Mouse (Mus musculus): ENCODE measurements around the gene Lrrc36. TPM values are rescaled to one million over a fixed set of nuclear protein-coding genes. Genes with fewer than 3 reads are reported as not detected.

Lrrc36 gene
- polyA plus RNA-seq (2015; fragmentation: Nextera tagmentation; extraction: Ambion mirVana) = 0.52 and 0.88 TPM in 2 replicates

DNA sequence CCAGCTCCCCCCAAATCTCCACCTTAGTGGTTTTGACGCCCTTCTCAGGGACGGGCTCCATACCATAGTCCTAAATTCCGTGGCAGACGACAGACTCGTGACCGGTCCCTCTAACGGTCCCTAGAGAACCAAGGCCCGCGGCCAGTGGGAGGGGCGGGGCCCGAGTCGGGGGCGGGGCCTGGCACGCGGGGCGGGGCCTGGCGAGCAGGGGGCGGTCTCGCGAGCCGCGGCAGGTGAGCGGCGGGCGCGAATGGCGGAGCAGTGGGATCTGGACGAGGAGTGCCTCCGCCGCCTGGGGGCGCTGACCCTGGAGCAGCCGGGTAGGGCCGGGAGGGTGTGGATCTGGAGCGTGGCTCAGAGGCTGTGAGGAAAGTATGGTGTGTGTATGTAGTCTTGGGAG, at the start of gene Lrrc36, which contains the start of gene Kctd19:
TSS of gene Lrrc36 (plus strand) at position 181 of the 400 bp plus-strand sequence.
TSS of gene Kctd19 (minus strand) at position 112 of the 400 bp plus-strand sequence.
- peak within 1 kb of the TSS; percentile 41 for H3K4me2 ChIP-seq (replicated peaks)
- no peak within 1 kb of the TSS for H3K9ac ChIP-seq (replicated peaks)
- peak within 1 kb of the TSS; percentile 24 for H3K4me3 ChIP-seq
- ATAC-seq (replicated peaks) = peak; percentile 41; the same call in 1 of the 2 replicates
- H3K9me3 ChIP-seq = no peaks in the 10 kb centered on the region
- peaks cover 8% of the 10 kb centered on the region for H3K4me1 ChIP-seq
- no peak within 1 kb of the TSS for H3K27ac ChIP-seq (replicated peaks)
- WGBS = 1% methylated on average over 34 of the region's 34 CpGs
- peaks cover 11% of the 10 kb centered on the region for H3K27me3 ChIP-seq
- H3K36me3 ChIP-seq = no peaks in the 10 kb centered on the region

GRCm38 (mm10) chr8:105367107-105367506, 46.3 kb upstream of the Lrrc36 start:
- Histone ChIP-seq H3K36me3 (peaks cover 15% of the 10 kb centered on the region), H3K9me3 (no peaks in the 10 kb centered on the region), H3K4me2 (replicated peaks) (no peak overlapping the region), H3K4me3 (no peak overlapping the region), H3K9ac (replicated peaks) (no peak overlapping the region), H3K4me1 (no peaks in the 10 kb centered on the region), H3K27me3 (no peaks in the 10 kb centered on the region), H3K27ac (replicated peaks) (no peak overlapping the region)
- no peak for ATAC-seq (replicated peaks)
- 73% methylated on average over 2 of the region's 2 CpGs for WGBS

DNA sequence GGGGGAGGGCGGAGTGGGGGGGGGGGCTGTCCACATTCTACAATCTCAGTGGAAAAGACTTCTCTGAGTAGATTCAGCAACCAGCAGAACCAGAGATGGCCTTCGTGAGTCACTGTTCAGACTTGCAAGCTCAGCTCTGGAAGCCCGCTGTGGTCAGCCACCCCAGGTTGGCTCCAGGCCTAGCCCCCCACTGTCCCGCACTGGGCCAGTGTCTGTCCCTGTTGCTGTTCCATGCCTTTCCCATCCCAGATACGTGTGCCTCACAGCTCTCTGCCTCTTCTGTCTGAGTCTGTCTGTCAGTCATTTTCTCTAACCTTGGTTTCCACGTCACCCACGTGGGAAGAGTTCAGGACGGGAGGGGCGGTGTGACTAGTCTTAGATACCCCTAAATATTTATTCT, 40.9 kb upstream of the Lrrc36 start:
- WGBS = 74% methylated on average over 9 of the region's 9 CpGs

GRCm38 (mm10) chr8:105373032-105373431, 40.3 kb upstream of the Lrrc36 start, which contains the start of gene Plekhg4:
Gene Plekhg4 (plus strand): TSS chr8:105373274.
- Histone ChIP-seq H3K27me3 (no peaks in the 10 kb centered on the region), H3K9me3 (peaks cover 2% of the 10 kb centered on the region; the same call in 1 of the 2 replicates), H3K4me3 (no peak within 1 kb of the TSS), H3K4me2 (replicated peaks) (no peak within 1 kb of the TSS), H3K4me1 (0 out of 2 replicates have a peak, but pooled peaks cover 3% of the 10 kb centered on the region), H3K9ac (replicated peaks) (no peak within 1 kb of the TSS), H3K36me3 (peaks cover 3% of the 10 kb centered on the region), H3K27ac (replicated peaks) (no peak within 1 kb of the TSS)
- ATAC-seq (replicated peaks) = no peak
- WGBS = 67% methylated on average over 2 of the region's 2 CpGs

More for the DNA sequence above, 40.9 kb upstream of the Lrrc36 start:
- H3K4me1 ChIP-seq = 0 out of 2 replicates have a peak, but pooled peaks cover 3% of the 10 kb centered on the region
- no peak for ATAC-seq (replicated peaks)
- no peaks in the 10 kb centered on the region for H3K27me3 ChIP-seq
- no peak overlapping the region for H3K4me3 ChIP-seq
- peaks cover 2% of the 10 kb centered on the region; the same call in 1 of the 2 replicates for H3K9me3 ChIP-seq
- no peak overlapping the region for H3K27ac ChIP-seq (replicated peaks)
- H3K4me2 ChIP-seq (replicated peaks) = no peak overlapping the region
- no peak overlapping the region for H3K9ac ChIP-seq (replicated peaks)
- peaks cover 5% of the 10 kb centered on the region for H3K36me3 ChIP-seq

GRCm38 (mm10) chr8:105374513-105374966, 38.8 kb upstream of the Lrrc36 start:
- Histone ChIP-seq H3K27me3 (no peaks in the 10 kb centered on the region), H3K4me1 (peaks cover 9% of the 10 kb centered on the region; the same call in 1 of the 2 replicates), H3K4me3 (peak overlapping the region; percentile 17), H3K4me2 (replicated peaks) (peak overlapping the region; percentile 31; the same call in 1 of the 2 replicates), H3K9me3 (peaks cover 2% of the 10 kb centered on the region; the same call in 1 of the 2 replicates), H3K36me3 (no peaks in the 10 kb centered on the region), H3K9ac (replicated peaks) (0 out of 2 replicates have a peak overlapping the region, but pooled peaks have one; percentile 8), H3K27ac (replicated peaks) (no peak overlapping the region)
- 26% methylated on average over 33 of the region's 33 CpGs for WGBS
- 0 out of 2 replicates have a peak, but pooled peaks have one; percentile 26 for ATAC-seq (replicated peaks)

DNA sequence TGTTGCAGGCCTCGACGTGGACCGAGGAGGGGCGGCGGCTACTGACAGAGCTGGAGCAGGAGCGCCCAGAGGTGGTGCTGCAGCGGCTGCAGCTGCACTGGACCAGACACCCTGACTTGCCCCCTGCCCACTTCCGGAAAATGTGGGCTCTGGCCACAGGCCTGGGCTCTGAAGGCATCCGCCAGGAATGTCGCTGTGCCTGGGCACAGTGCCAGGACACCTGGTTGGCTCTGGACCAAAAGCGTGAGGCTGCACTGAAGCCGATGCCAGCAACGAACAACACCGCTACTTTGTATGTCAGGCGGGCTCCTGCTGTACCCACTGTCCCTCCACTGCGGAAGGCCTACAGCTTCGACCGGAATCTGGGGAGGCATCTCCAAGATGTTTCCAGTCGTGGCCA, 34.7 kb upstream of the Lrrc36 start:
- Histone ChIP-seq H3K36me3 (no peaks in the 10 kb centered on the region), H3K4me1 (peaks cover 9% of the 10 kb centered on the region; the same call in 1 of the 2 replicates), H3K4me2 (replicated peaks) (no peak overlapping the region), H3K9me3 (peaks cover 2% of the 10 kb centered on the region; the same call in 1 of the 2 replicates), H3K4me3 (no peak overlapping the region), H3K27me3 (no peaks in the 10 kb centered on the region), H3K9ac (replicated peaks) (no peak overlapping the region), H3K27ac (replicated peaks) (no peak overlapping the region)
- ATAC-seq (replicated peaks) = peak; percentile 47; the same call in 1 of the 2 replicates
- WGBS = 39% methylated on average over 19 of the region's 19 CpGs

DNA sequence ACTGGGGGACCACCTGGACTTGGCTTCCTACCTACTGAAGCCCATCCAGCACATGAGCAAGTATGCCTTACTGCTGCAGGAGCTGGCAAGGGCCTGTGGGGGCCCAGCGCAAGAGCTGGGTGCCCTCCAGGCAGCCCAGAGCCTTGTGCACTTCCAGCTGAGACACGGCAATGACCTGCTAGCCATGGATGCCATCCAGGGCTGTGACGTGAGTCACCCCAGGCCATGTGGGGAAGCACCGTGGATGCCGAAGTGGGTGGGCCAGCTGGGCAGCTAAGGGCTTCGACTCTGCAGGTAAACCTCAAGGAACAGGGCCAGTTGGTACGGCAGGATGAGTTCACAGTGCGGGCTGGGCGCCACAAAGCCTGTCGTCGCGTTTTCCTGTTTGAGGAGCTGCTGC, 33.1 kb upstream of the Lrrc36 start:
- H3K36me3 ChIP-seq = no peaks in the 10 kb centered on the region
- no peak overlapping the region for H3K4me3 ChIP-seq
- WGBS = 86% methylated on average over 12 of the region's 12 CpGs
- H3K27ac ChIP-seq (replicated peaks) = no peak overlapping the region
- peaks cover 6% of the 10 kb centered on the region; the same call in 1 of the 2 replicates for H3K4me1 ChIP-seq
- no peaks in the 10 kb centered on the region for H3K9me3 ChIP-seq
- ATAC-seq (replicated peaks) = no peak
- H3K9ac ChIP-seq (replicated peaks) = no peak overlapping the region
- no peak overlapping the region for H3K4me2 ChIP-seq (replicated peaks)
- H3K27me3 ChIP-seq = no peaks in the 10 kb centered on the region

- Histone ChIP-seq H3K36me3 (no peaks in the 10 kb centered on the region), H3K4me3 (no peak overlapping the region), H3K4me2 (replicated peaks) (no peak overlapping the region), H3K27ac (replicated peaks) (no peak overlapping the region), H3K27me3 (no peaks in the 10 kb centered on the region), H3K9me3 (no peaks in the 10 kb centered on the region), H3K9ac (replicated peaks) (no peak overlapping the region), H3K4me1 (no peaks in the 10 kb centered on the region)
- no peak for ATAC-seq (replicated peaks)
- WGBS = 100% methylated on average over 2 of the region's 2 CpGs
These were observed 29.3 kb upstream of the Lrrc36 start for GRCm38 (mm10) chr8:105384070-105384469.

DNA sequence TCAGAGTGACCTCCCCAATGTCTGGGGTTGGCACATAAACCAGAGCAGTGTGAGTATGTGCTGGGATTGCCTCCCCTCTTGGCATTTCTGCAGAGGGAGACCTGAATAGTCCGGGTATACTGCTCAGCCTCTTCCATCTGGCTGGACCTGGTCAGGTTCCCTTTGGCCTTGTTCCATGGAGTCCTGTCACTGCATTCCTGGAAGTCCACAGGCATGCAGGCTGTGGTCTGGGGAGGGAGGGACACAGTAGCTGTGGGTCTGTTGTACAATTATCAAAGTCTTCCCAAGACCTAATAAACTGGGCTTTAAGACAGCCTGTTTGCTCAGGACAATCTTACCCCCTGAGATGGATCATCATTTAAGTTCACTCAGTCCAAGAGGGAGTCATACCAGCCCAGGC, 26.2 kb upstream of the Lrrc36 start:
- 77% methylated on average over 1 of the region's 1 CpGs for WGBS

DNA sequence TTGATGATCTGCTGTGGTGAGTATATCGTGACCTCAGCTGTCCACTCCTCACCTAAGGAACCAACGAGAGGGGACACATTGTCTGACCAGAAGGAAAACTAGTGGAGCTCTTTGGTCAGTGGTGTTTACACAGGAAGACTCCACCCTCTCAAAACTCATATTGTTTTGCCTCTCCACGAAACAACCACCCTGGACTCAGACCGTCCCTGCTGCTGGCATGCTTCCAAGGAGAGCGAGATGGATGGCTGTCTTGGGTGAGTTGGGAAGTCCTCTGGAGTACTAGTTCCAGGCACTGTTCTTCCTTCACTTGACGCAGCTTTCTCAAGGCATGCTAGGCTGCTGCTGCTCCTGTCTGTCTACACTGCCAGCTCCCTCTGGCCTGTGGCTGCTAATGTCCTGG, 24.3 kb upstream of the Lrrc36 start:
- 0 out of 2 replicates have a peak, but pooled peaks cover 2% of the 10 kb centered on the region for H3K4me1 ChIP-seq
- no peak overlapping the region for H3K4me3 ChIP-seq
- no peaks in the 10 kb centered on the region for H3K9me3 ChIP-seq
- no peaks in the 10 kb centered on the region for H3K27me3 ChIP-seq
- H3K27ac ChIP-seq (replicated peaks) = no peak overlapping the region
- ATAC-seq (replicated peaks) = no peak
- no peak overlapping the region for H3K4me2 ChIP-seq (replicated peaks)
- H3K9ac ChIP-seq (replicated peaks) = no peak overlapping the region
- 79% methylated on average over 6 of the region's 6 CpGs for WGBS
- no peaks in the 10 kb centered on the region for H3K36me3 ChIP-seq

More for the DNA sequence above, 26.2 kb upstream of the Lrrc36 start:
- ATAC-seq (replicated peaks) = no peak
- no peak overlapping the region for H3K4me3 ChIP-seq
- no peaks in the 10 kb centered on the region for H3K4me1 ChIP-seq
- no peaks in the 10 kb centered on the region for H3K9me3 ChIP-seq
- no peaks in the 10 kb centered on the region for H3K27me3 ChIP-seq
- no peak overlapping the region for H3K27ac ChIP-seq (replicated peaks)
- H3K4me2 ChIP-seq (replicated peaks) = no peak overlapping the region
- H3K36me3 ChIP-seq = no peaks in the 10 kb centered on the region
- no peak overlapping the region for H3K9ac ChIP-seq (replicated peaks)

DNA sequence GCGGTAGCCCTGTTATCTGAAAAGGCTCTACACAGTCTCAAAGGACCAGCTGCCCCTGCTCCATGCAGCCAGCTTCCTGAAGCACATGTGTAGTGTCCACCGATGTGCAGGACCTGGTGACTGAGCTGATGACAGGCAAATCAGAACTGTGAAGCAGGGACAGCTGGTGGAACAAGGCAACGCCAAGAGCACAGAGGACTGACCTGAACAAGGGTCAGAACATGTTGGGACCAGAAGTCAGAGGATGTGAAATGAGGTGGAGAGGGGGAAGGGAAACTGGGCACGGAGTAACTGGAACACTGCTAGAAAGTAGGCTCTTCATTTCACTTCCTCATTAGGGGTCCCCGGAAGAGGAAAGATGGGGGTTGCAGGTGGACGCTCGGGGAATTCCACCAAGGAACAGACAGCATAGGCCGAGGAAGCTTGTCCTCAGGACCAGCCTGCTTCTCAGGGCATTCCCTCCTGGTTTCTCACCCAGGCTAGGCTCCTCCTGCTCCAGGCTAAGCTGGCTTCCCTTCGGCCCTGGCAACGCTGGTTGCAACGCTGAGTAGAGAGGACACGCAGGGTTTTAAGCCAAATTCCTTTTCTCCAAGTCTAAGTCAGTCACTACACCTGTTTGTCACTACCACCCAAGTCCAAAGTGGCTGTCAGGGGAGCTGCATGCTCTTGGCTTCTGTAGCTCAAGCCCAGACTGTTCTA, 20.1 kb upstream of the Lrrc36 start:
- H3K9me3 ChIP-seq = no peaks in the 10 kb centered on the region
- no peaks in the 10 kb centered on the region for H3K27me3 ChIP-seq
- no peak overlapping the region for H3K4me2 ChIP-seq (replicated peaks)
- H3K36me3 ChIP-seq = no peaks in the 10 kb centered on the region
- H3K9ac ChIP-seq (replicated peaks) = no peak overlapping the region
- H3K27ac ChIP-seq (replicated peaks) = no peak overlapping the region
- H3K4me1 ChIP-seq = peaks cover 7% of the 10 kb centered on the region; the same call in 1 of the 2 replicates
- 91% methylated on average over 12 of the region's 12 CpGs for WGBS
- no peak overlapping the region for H3K4me3 ChIP-seq
- no peak for ATAC-seq (replicated peaks)

GRCm38 (mm10) chr8:105393915-105394314, 19.5 kb upstream of the Lrrc36 start:
- 43% methylated on average over 7 of the region's 7 CpGs for WGBS
- Histone ChIP-seq H3K9ac (replicated peaks) (no peak overlapping the region), H3K27me3 (no peaks in the 10 kb centered on the region), H3K27ac (replicated peaks) (no peak overlapping the region), H3K4me1 (peaks cover 7% of the 10 kb centered on the region; the same call in 1 of the 2 replicates), H3K9me3 (no peaks in the 10 kb centered on the region), H3K4me3 (no peak overlapping the region), H3K36me3 (no peaks in the 10 kb centered on the region), H3K4me2 (replicated peaks) (no peak overlapping the region)
- ATAC-seq (replicated peaks) = no peak

All from forebrain, embryonic 15.5 days (tissue).